In the genomic region with DNA sequence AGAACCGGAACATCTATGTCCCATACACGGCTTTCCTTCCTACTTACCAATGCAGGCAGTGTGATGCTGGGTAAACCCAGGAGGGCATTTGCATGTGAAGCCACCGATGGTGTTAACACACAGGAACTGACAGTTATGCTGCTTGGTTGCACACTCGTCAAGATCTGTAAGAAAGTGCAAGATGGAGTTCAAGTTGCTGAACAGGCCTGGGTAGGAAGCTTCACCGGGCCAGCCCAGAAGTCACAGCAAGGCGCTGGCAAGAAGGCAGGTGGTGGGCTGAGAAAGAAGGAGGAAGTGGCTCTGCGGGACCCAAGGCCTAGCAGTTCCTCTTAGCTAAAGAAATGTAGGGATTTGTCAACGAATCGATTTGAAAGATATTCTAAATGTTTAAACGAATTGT, we compare ENCODE assay signal across 15 mouse cellular contexts.
"Had no signal": no experiment of that assay in that cellular context is flagged by ENCODE, and none has a peak within 500 bp of the region (broad histone marks: within the 10 kb centered on the region; RNA-seq: fewer than 3 reads in every experiment).

No protein-coding gene starts in this region.

- H3K4me3 ChIP-seq: layer of hippocampus, adult 2 months; limb, embryonic 15.5 days; liver, embryonic 12.5 days; midbrain, embryonic 12.5 days; neural tube, embryonic 13.5 days had no signal

- DNase-seq: kidney, adult 18-20 months; kidney, postnatal 10 days; kidney, postnatal 4 days; lung, embryonic 14.5 days; lung, postnatal 10 days; lung, postnatal 4 days; right cerebral cortex, postnatal 14 days; thymus, postnatal 25 days had no signal

- H3K27me3 ChIP-seq: limb, embryonic 15.5 days; liver, embryonic 12.5 days; midbrain, embryonic 12.5 days; neural tube, embryonic 13.5 days had no signal

- H3K9me3 ChIP-seq: limb, embryonic 15.5 days; liver, embryonic 12.5 days; midbrain, embryonic 12.5 days; neural tube, embryonic 13.5 days had no signal

- H3K4me1 ChIP-seq: limb, embryonic 15.5 days; liver, embryonic 12.5 days; midbrain, embryonic 12.5 days; neural tube, embryonic 13.5 days had no signal

- H3K4me2 ChIP-seq: limb, embryonic 15.5 days; liver, embryonic 12.5 days; lung, embryonic 14.5 days; midbrain, embryonic 12.5 days; neural tube, embryonic 13.5 days had no signal

- H3K27ac ChIP-seq: layer of hippocampus, adult 2 months; limb, embryonic 15.5 days; liver, embryonic 12.5 days; midbrain, embryonic 12.5 days; neural tube, embryonic 13.5 days; stomach, postnatal 0 days had no signal

- H3K9ac ChIP-seq: limb, embryonic 15.5 days; liver, embryonic 12.5 days; lung, embryonic 14.5 days; midbrain, embryonic 12.5 days; neural tube, embryonic 13.5 days had no signal

- ATAC-seq: liver, embryonic 12.5 days; midbrain, embryonic 16.5 days had no signal
